ENCODE assay signal across 8 mouse cellular contexts in the genomic region with DNA sequence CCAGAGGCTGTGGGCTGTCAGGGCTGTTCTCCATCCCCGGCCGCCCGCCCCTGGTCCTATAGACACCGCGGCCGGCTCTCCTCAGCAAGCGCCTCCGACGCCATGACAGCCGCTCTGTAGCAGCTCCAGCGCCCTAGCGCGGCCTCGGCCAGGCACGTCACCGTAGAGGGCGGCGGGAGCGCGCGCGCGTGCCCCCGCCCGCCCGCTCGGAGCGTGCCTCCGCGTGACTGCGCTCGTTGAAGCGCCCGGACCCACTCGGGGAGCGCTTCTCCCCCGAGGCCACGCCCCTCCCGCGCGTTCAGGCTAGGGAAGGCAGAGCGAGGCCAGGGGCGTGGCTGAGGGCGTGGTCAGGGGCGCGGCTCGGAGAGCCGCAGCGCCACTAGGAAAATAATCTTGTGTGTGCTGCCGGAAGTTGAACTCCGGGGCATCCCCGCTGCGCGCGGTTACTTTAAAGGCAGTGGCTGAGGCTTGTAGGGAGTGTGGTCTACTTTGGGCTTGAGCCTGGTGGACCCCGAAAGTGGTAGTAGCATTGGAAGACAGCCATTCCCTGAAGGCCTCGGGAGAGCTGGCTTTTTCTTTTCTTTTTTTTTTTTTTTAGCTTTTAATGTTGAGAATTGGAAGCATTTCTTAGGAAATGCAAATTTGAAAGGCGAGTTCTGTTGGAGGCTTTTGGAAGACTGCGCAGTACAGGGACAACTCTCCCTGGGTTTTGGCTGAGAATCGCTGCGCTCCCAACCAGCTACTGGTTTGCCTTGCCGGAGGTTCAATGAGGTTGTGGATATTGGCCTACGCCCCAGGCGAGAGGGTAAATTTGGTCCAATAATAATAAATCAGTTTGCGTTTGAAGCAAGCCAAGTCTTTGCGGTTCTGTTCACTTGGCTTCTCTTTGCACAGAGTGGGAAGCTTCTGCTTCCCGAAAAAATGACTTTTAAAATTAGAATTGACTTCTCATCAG. TPM values are rescaled to one million over a fixed set of nuclear protein-coding genes. Genes with fewer than 3 reads are reported as not detected.
A peak's percentile ranks its signal among the peaks of the same experiment; 100 is the strongest.
DNase-seq lines count a peak whose midpoint lies in the region; ATAC-seq and TF ChIP-seq lines count a peak whose summit lies in the region.

A gene (minus strand): TSS at position 162 of the 955 bp plus-strand sequence.

- TF ChIP-seq EP300 in liver, embryonic 14.5 days (IDR thresholded peaks at IDR 0.05; ENCODE audit: low read depth): no peak; the same call in none of the 2 replicates
- TF ChIP-seq EP300 in stomach, postnatal 0 days (optimal IDR thresholded peaks at IDR 0.05): no peak

- peak within 1 kb of the TSS; percentile 87 for H3K4me3 ChIP-seq in forebrain, embryonic 10.5 days
- peak within 1 kb of the TSS; percentile 98 for H3K4me3 ChIP-seq in heart, embryonic 15.5 days
- H3K4me3 ChIP-seq in liver, embryonic 14.5 days (ENCODE audit: insufficient read depth in 1 of 2, low read depth in 2 of 2, low read length in 2 of 2): peak within 1 kb of the TSS; percentile 71 to 100
- H3K4me3 ChIP-seq in neural tube, embryonic 11.5 days (ENCODE audit: low read depth, low read length): peak within 1 kb of the TSS; percentile 74
- H3K4me3 ChIP-seq in stomach, postnatal 0 days (ENCODE audit: low read depth, low read length): peak within 1 kb of the TSS; percentile 91

- no peaks in the 10 kb centered on the region for H3K27me3 ChIP-seq in forebrain, embryonic 10.5 days (ENCODE audit: poor library complexity, severe bottlenecking)
- no peaks in the 10 kb centered on the region for H3K27me3 ChIP-seq in heart, embryonic 15.5 days
- no peaks in the 10 kb centered on the region for H3K27me3 ChIP-seq in liver, embryonic 14.5 days (ENCODE audit: control insufficient read depth, insufficient read depth, low read length)
- no peaks in the 10 kb centered on the region for H3K27me3 ChIP-seq in neural tube, embryonic 11.5 days (ENCODE audit: control insufficient read depth, insufficient read depth, low read length)
- no peaks in the 10 kb centered on the region for H3K27me3 ChIP-seq in stomach, postnatal 0 days (ENCODE audit: control insufficient read depth, insufficient read depth, low read length)

- peak within 1 kb of the TSS; percentile 94 for H3K9ac ChIP-seq in heart, embryonic 15.5 days
- peak within 1 kb of the TSS; percentile 92 for H3K9ac ChIP-seq in liver, embryonic 14.5 days (replicated peaks)
- H3K9ac ChIP-seq in neural tube, embryonic 11.5 days (ENCODE audit: low read length): peak within 1 kb of the TSS; percentile 81
- H3K9ac ChIP-seq in stomach, postnatal 0 days (ENCODE audit: low read length): peak within 1 kb of the TSS; percentile 93

- 3% methylated on average over 67 of the region's 67 CpGs for WGBS in forebrain, embryonic 10.5 days
- WGBS in heart, embryonic 15.5 days: 2% methylated on average over 67 of the region's 67 CpGs
- 1% methylated on average over 67 of the region's 67 CpGs for WGBS in liver, embryonic 14.5 days (ENCODE audit: insufficient replicate concordance)
- WGBS in neural tube, embryonic 11.5 days: under 1% methylated on average over 62 of the region's 67 CpGs
- WGBS in stomach, postnatal 0 days: under 1% methylated on average over 62 of the region's 67 CpGs

- no peaks in the 10 kb centered on the region for H3K9me3 ChIP-seq in forebrain, embryonic 10.5 days
- no peaks in the 10 kb centered on the region for H3K9me3 ChIP-seq in heart, embryonic 15.5 days (replicated peaks)
- no peaks in the 10 kb centered on the region for H3K9me3 ChIP-seq in liver, embryonic 14.5 days (ENCODE audit: control insufficient read depth, low read length)
- no peaks in the 10 kb centered on the region for H3K9me3 ChIP-seq in neural tube, embryonic 11.5 days (ENCODE audit: control insufficient read depth, low read length)
- H3K9me3 ChIP-seq in stomach, postnatal 0 days (ENCODE audit: control insufficient read depth, low read length): no peaks in the 10 kb centered on the region

- TF ChIP-seq CTCF in liver, embryonic 14.5 days (IDR thresholded peaks at IDR 0.05; ENCODE audit: low read depth): no peak
- no peak for TF ChIP-seq CTCF in stomach, postnatal 0 days (IDR thresholded peaks at IDR 0.05; ENCODE audit: low read depth)

- H3K36me3 ChIP-seq in forebrain, embryonic 10.5 days (replicated peaks): no peaks in the 10 kb centered on the region
- no peaks in the 10 kb centered on the region for H3K36me3 ChIP-seq in heart, embryonic 15.5 days
- H3K36me3 ChIP-seq in liver, embryonic 14.5 days (replicated peaks; ENCODE audit: control insufficient read depth, insufficient read depth, low read depth): peaks cover 3% of the 10 kb centered on the region
- H3K36me3 ChIP-seq in neural tube, embryonic 11.5 days (ENCODE audit: control insufficient read depth, insufficient read depth, low read length): no peaks in the 10 kb centered on the region
- H3K36me3 ChIP-seq in stomach, postnatal 0 days (ENCODE audit: control insufficient read depth, insufficient read depth, low read length): no peaks in the 10 kb centered on the region

- H3K27ac ChIP-seq in forebrain, embryonic 10.5 days: peak within 1 kb of the TSS; percentile 91
- peak within 1 kb of the TSS; percentile 95 for H3K27ac ChIP-seq in heart, embryonic 15.5 days
- peak within 1 kb of the TSS; percentile 92 for H3K27ac ChIP-seq in liver, embryonic 14.5 days
- peak within 1 kb of the TSS; percentile 90 for H3K27ac ChIP-seq in neural tube, embryonic 11.5 days (ENCODE audit: low read depth, low read length)
- peak within 1 kb of the TSS; percentile 96 for H3K27ac ChIP-seq in stomach, postnatal 0 days (replicated peaks)

- ATAC-seq in CD4-positive, CD25-positive, alpha-beta regulatory T cell, adult 4 months: peak; percentile 92
- peak; percentile 98 for ATAC-seq in heart, embryonic 15.5 days (replicated peaks; ENCODE audit: insufficient number of reproducible peaks, insufficient read depth, low FRiP score, low read depth)
- peak; percentile 92 for ATAC-seq in liver, embryonic 14.5 days (ENCODE audit: insufficient read depth)
- ATAC-seq in neural tube, embryonic 11.5 days (ENCODE audit: insufficient read depth, low FRiP score, low TSS enrichment): peak; percentile 93
- peak; percentile 99 for ATAC-seq in stomach, postnatal 0 days (ENCODE audit: low FRiP score, low TSS enrichment)

- H3K4me2 ChIP-seq in heart, embryonic 15.5 days: peak within 1 kb of the TSS; percentile 81
- H3K4me2 ChIP-seq in liver, embryonic 14.5 days (ENCODE audit: low read depth): peak within 1 kb of the TSS; percentile 86
- peak within 1 kb of the TSS; percentile 75 for H3K4me2 ChIP-seq in neural tube, embryonic 11.5 days (ENCODE audit: low read depth)
- H3K4me2 ChIP-seq in stomach, postnatal 0 days (replicated peaks; ENCODE audit: low read depth): peak within 1 kb of the TSS; percentile 88

- peaks cover 34% of the 10 kb centered on the region for H3K4me1 ChIP-seq in forebrain, embryonic 10.5 days
- peaks cover 21% of the 10 kb centered on the region for H3K4me1 ChIP-seq in heart, embryonic 15.5 days (replicated peaks)
- H3K4me1 ChIP-seq in liver, embryonic 14.5 days (replicated peaks; ENCODE audit: control insufficient read depth in 2 of 2, insufficient read depth in 2 of 2, low read length in 1 of 2): peaks cover 16 to 31% of the 10 kb centered on the region in 2 experiments
- H3K4me1 ChIP-seq in neural tube, embryonic 11.5 days (ENCODE audit: control insufficient read depth, insufficient read depth, low read length): no peaks in the 10 kb centered on the region; the same call in 1 of the 2 replicates
- H3K4me1 ChIP-seq in stomach, postnatal 0 days (replicated peaks; ENCODE audit: control insufficient read depth, insufficient read depth): no peaks in the 10 kb centered on the region

- DNase-seq in c-Kit-negative CD71-positive TER-119-positive erythroid progenitor cells, embryonic 14.5 days (ENCODE audit: low read depth, low spot score): peak; percentile 99
- DNase-seq in forebrain, embryonic 10.5 days (ENCODE audit: extremely low spot score, low spot score): peak; percentile 94
- DNase-seq in kidney, postnatal 25 days: peak; percentile 99
- peak; percentile 97 to 98 (median 97) for DNase-seq in liver, embryonic 14.5 days (ENCODE audit: low read depth in 3 of 3, low spot score in 3 of 3)
- DNase-seq in neural tube, embryonic 11.5 days (ENCODE audit: low spot score): peak; percentile 99
- DNase-seq in stomach, postnatal 0 days (ENCODE audit: low spot score): peak; percentile 100

RNA-seq across cellular contexts. Expression of the gene that starts here (rescaled TPM):
- polyA plus RNA-seq in CD4-positive, CD25-positive, alpha-beta regulatory T cell, adult 4 months (2017; shearing (Covaris generic)): 10 to 100 TPM in 1 of 2 experiments, 1 to 10 TPM in 1; 9.1 to 20.3 TPM
- polyA plus RNA-seq in forebrain, embryonic 10.5 days (2016; fragmentation: Nextera tagmentation; extraction: Ambion mirVana): 3.7 and 4.2 TPM in 2 replicates
- 10.9 and 13.1 TPM in 2 replicates for polyA plus RNA-seq in heart, embryonic 15.5 days (2015; fragmentation: Nextera tagmentation; extraction: Ambion mirVana)
- polyA plus RNA-seq in liver, embryonic 14.5 days (2012; rRNA removed): 5.2 and 7.8 TPM in 2 replicates
- 13.7 and 15.3 TPM in 2 replicates for polyA plus RNA-seq in liver, embryonic 14.5 days (2014; fragmentation: Nextera tagmentation; extraction: Ambion mirVana)
- 11.1 and 12.0 TPM in 2 replicates for polyA plus RNA-seq in neural tube, embryonic 11.5 days (2014; fragmentation: Nextera tagmentation; extraction: Ambion mirVana)
- polyA plus RNA-seq in stomach, postnatal 0 days (2015; fragmentation: Nextera tagmentation; extraction: Ambion mirVana): 11.8 and 12.5 TPM in 2 replicates

Comparison
In these comparisons a context has a peak if more than half of its experiments do, and no peak if none do; other contexts are left out.
1. Peak in every context shown above with its lines: DNase-seq, ATAC-seq, H3K4me3 ChIP-seq and H3K27ac ChIP-seq.